Mouse (Mus musculus) neural tube, embryonic 15.5 days (tissue): ENCODE measurements around the gene Gabarap. TPM values are rescaled to one million over a fixed set of nuclear protein-coding genes. Genes with fewer than 3 reads are reported as not detected.

Source experiments
- ATAC-seq: fragments of 200-750 bp; cut with Nextera tagmentation; 2 replicates; pipeline ENCODE4 v1.8.0; 2017; ENCODE audit warnings: mild to moderate bottlenecking, moderate TSS enrichment, moderate library complexity; ENCODE audit not compliant: low FRiP score
- H3K27ac ChIP-seq: fragments of 300-500 bp; sonication (generic); replicated peaks from 2 replicates; pipeline ENCODE4 v1.5.1; 2015; ENCODE audit warnings: mild to moderate bottlenecking, inconsistent platforms
- H3K27me3 ChIP-seq: fragments of 300-500 bp; sonication (generic); replicated peaks from 2 replicates; pipeline ENCODE4 v1.6.1; 2015; ENCODE audit warnings: inconsistent platforms
- H3K36me3 ChIP-seq: fragments of 300-500 bp; sonication (generic); 2 replicates; pipeline ENCODE4 v1.6.1; 2015; ENCODE audit warnings: inconsistent platforms
- H3K4me1 ChIP-seq: fragments of 300-500 bp; sonication (generic); 2 replicates; pipeline ENCODE4 v1.6.1; 2015; ENCODE audit warnings: inconsistent platforms
- H3K4me2 ChIP-seq: fragments of 300-500 bp; sonication (generic); 2 replicates; pipeline ENCODE4 v1.6.1; 2015; ENCODE audit warnings: inconsistent platforms, mild to moderate bottlenecking, moderate library complexity
- H3K4me3 ChIP-seq: fragments of 300-500 bp; sonication (generic); replicated peaks from 2 replicates; pipeline ENCODE4 v1.5.1; 2015; ENCODE audit warnings: mild to moderate bottlenecking, inconsistent platforms
- H3K9ac ChIP-seq: fragments of 300-500 bp; sonication (generic); replicated peaks from 2 replicates; pipeline ENCODE4 v1.6.1; 2015; ENCODE audit warnings: mild to moderate bottlenecking, inconsistent platforms
- H3K9me3 ChIP-seq: fragments of 300-500 bp; sonication (generic); replicated peaks from 2 replicates; pipeline ENCODE4 v1.6.1; 2016; ENCODE audit warnings: inconsistent platforms
- WGBS: fragments of 180-500 bp; shearing (Covaris S2); methylation state at CpG from one replicate; pipeline ENCODE4 v1.1.7; 2015; ENCODE audit warnings: mixed read lengths; 5-methylcytosine and 5-hydroxymethylcytosine counted together
- polyA plus RNA-seq: library from polyadenylated mRNA; unstranded; fragments of >200 nt; fragmentation: Nextera tagmentation; extraction: Ambion mirVana; gene quantifications from 2 replicates; pipeline ENCODE4 v1.2.1, GENCODE M21; 2015

Gabarap gene
- polyA plus RNA-seq, 1 experiment from 2014 or later, result 565 TPM

GRCm38 (mm10) chr11:69976271-69976670 lies 14.7 kb upstream of the Gabarap start:
- no peak overlapping the region for H3K9ac ChIP-seq
- WGBS, result 88% methylated on average over 4 of the region's 4 CpGs
- no peaks in the 10 kb centered on the region for H3K27me3 ChIP-seq
- no peak overlapping the region for H3K4me3 ChIP-seq
- H3K4me1 ChIP-seq, result peaks cover 9% of the 10 kb centered on the region
- peaks cover 45% of the 10 kb centered on the region for H3K36me3 ChIP-seq
- no peak for ATAC-seq
- H3K27ac ChIP-seq, result no peak overlapping the region
- no peaks in the 10 kb centered on the region for H3K9me3 ChIP-seq
- no peak overlapping the region for H3K4me2 ChIP-seq

- no peak for ATAC-seq
- Histone ChIP-seq H3K27ac (peak overlapping the region; percentile 100), H3K4me3 (peak overlapping the region; percentile 97), H3K27me3 (no peaks in the 10 kb centered on the region), H3K9ac (peak overlapping the region; percentile 84), H3K4me2 (peak overlapping the region; percentile 90), H3K9me3 (no peaks in the 10 kb centered on the region), H3K36me3 (peaks cover 21% of the 10 kb centered on the region), H3K4me1 (peaks cover 33% of the 10 kb centered on the region)
- 4% methylated on average over 16 of the region's 16 CpGs for WGBS
These were observed 11.1 kb upstream of the Gabarap start for GRCm38 (mm10) chr11:69979827-69980195.

GRCm38 (mm10) chr11:69980196-69981140 lies 10.5 kb upstream of the Gabarap start:
- H3K4me1 ChIP-seq, result peaks cover 33% of the 10 kb centered on the region
- H3K27ac ChIP-seq, result peak overlapping the region; percentile 100
- H3K9ac ChIP-seq, result peak overlapping the region; percentile 99
- H3K27me3 ChIP-seq, result no peaks in the 10 kb centered on the region
- under 1% methylated on average over 37 of the region's 60 CpGs for WGBS
- peak overlapping the region; percentile 90 for H3K4me2 ChIP-seq
- no peaks in the 10 kb centered on the region for H3K9me3 ChIP-seq
- H3K36me3 ChIP-seq, result peaks cover 21% of the 10 kb centered on the region
- peak; percentile 95 for ATAC-seq
- peak overlapping the region; percentile 97 for H3K4me3 ChIP-seq

GRCm38 (mm10) chr11:69981141-69981762 lies 9.7 kb upstream of the Gabarap start, which contains the start of gene Ctdnep1:
Ctdnep1 (plus strand) TSS chr11:69981156.
- Histone ChIP-seq H3K9ac (peak within 1 kb of the TSS; percentile 99), H3K27me3 (no peaks in the 10 kb centered on the region), H3K9me3 (no peaks in the 10 kb centered on the region), H3K36me3 (peaks cover 26% of the 10 kb centered on the region), H3K4me1 (peaks cover 33% of the 10 kb centered on the region), H3K4me3 (peak within 1 kb of the TSS; percentile 97), H3K4me2 (peak within 1 kb of the TSS; percentile 90), H3K27ac (peak within 1 kb of the TSS; percentile 100)
- under 1% methylated on average over 34 of the region's 43 CpGs for WGBS
- ATAC-seq, result peak; percentile 51; the same call in 1 of the 2 replicates

GRCm38 (mm10) chr11:69982225-69982624 lies 8.7 kb upstream of the Gabarap start, which contains the start of gene Elp5:
Elp5 (minus strand) TSS chr11:69982517.
- Histone ChIP-seq H3K27ac (peak within 1 kb of the TSS; percentile 100), H3K27me3 (no peaks in the 10 kb centered on the region), H3K9ac (peak within 1 kb of the TSS; percentile 99), H3K9me3 (no peaks in the 10 kb centered on the region), H3K4me1 (peaks cover 33% of the 10 kb centered on the region), H3K4me3 (peak within 1 kb of the TSS; percentile 97), H3K4me2 (peak within 1 kb of the TSS; percentile 90), H3K36me3 (peaks cover 33% of the 10 kb centered on the region)
- ATAC-seq, result no peak
- WGBS, result 65% methylated on average over 8 of the region's 8 CpGs

GRCm38 (mm10) chr11:69982877-69983276 lies 8.1 kb upstream of the Gabarap start:
- 43% methylated on average over 5 of the region's 5 CpGs for WGBS
- H3K27me3 ChIP-seq, result no peaks in the 10 kb centered on the region
- H3K27ac ChIP-seq, result 0 out of 2 replicates have a peak overlapping the region, but pooled peaks have one; percentile 13
- H3K36me3 ChIP-seq, result peaks cover 35% of the 10 kb centered on the region
- no peak for ATAC-seq
- H3K4me1 ChIP-seq, result peaks cover 33% of the 10 kb centered on the region
- H3K4me3 ChIP-seq, result peak overlapping the region; percentile 97
- H3K9ac ChIP-seq, result peak overlapping the region; percentile 99
- no peaks in the 10 kb centered on the region for H3K9me3 ChIP-seq
- peak overlapping the region; percentile 90 for H3K4me2 ChIP-seq

- no peaks in the 10 kb centered on the region for H3K9me3 ChIP-seq
- no peak for ATAC-seq
- WGBS, result 92% methylated on average over 4 of the region's 4 CpGs
- H3K27ac ChIP-seq, result no peak overlapping the region
- H3K36me3 ChIP-seq, result peaks cover 40% of the 10 kb centered on the region
- peak overlapping the region; percentile 97 for H3K4me3 ChIP-seq
- H3K4me2 ChIP-seq, result peak overlapping the region; percentile 90
- no peak overlapping the region for H3K9ac ChIP-seq
- peaks cover 33% of the 10 kb centered on the region for H3K4me1 ChIP-seq
- H3K27me3 ChIP-seq, result no peaks in the 10 kb centered on the region
These were observed 7.6 kb upstream of the Gabarap start for GRCm38 (mm10) chr11:69983377-69983776.

- ATAC-seq, result no peak
- Histone ChIP-seq H3K9me3 (no peaks in the 10 kb centered on the region), H3K36me3 (peaks cover 51% of the 10 kb centered on the region), H3K4me2 (no peak overlapping the region), H3K9ac (no peak overlapping the region), H3K4me3 (no peak overlapping the region), H3K27me3 (no peaks in the 10 kb centered on the region), H3K4me1 (peaks cover 26% of the 10 kb centered on the region), H3K27ac (no peak overlapping the region)
- WGBS, result 94% methylated on average over 8 of the region's 8 CpGs
These were observed 6.5 kb upstream of the Gabarap start for GRCm38 (mm10) chr11:69984431-69984830.

- no peak for ATAC-seq
- Histone ChIP-seq H3K9ac (no peak overlapping the region), H3K4me1 (peaks cover 27% of the 10 kb centered on the region), H3K27me3 (no peaks in the 10 kb centered on the region), H3K4me2 (no peak overlapping the region), H3K36me3 (peaks cover 65% of the 10 kb centered on the region), H3K27ac (peak overlapping the region; percentile 93; the same call in 1 of the 2 replicates), H3K4me3 (no peak overlapping the region), H3K9me3 (no peaks in the 10 kb centered on the region)
- WGBS, result 87% methylated on average over 8 of the region's 8 CpGs
These were observed 994 bp upstream of the Gabarap start for GRCm38 (mm10) chr11:69989949-69990348.

- ATAC-seq, result no peak
- Histone ChIP-seq H3K27me3 (no peaks in the 10 kb centered on the region), H3K27ac (peak overlapping the region; percentile 93), H3K4me2 (peak overlapping the region; percentile 74), H3K9me3 (no peaks in the 10 kb centered on the region), H3K9ac (peak overlapping the region; percentile 92), H3K4me3 (peak overlapping the region; percentile 77), H3K4me1 (peaks cover 27% of the 10 kb centered on the region), H3K36me3 (peaks cover 50% of the 10 kb centered on the region)
- 1% methylated on average over 15 of the region's 15 CpGs for WGBS
These were observed 768 bp downstream of the Gabarap start for GRCm38 (mm10) chr11:69991711-69992110.

- Histone ChIP-seq H3K4me3 (peak overlapping the region; percentile 77), H3K4me1 (peaks cover 29% of the 10 kb centered on the region), H3K4me2 (peak overlapping the region; percentile 74), H3K9ac (peak overlapping the region; percentile 92), H3K36me3 (peaks cover 43% of the 10 kb centered on the region), H3K27me3 (no peaks in the 10 kb centered on the region), H3K27ac (peak overlapping the region; percentile 15; the same call in 1 of the 2 replicates), H3K9me3 (no peaks in the 10 kb centered on the region)
- no peak for ATAC-seq
- 88% methylated on average over 10 of the region's 10 CpGs for WGBS
These were observed 1.5 kb downstream of the Gabarap start for GRCm38 (mm10) chr11:69992396-69992795.
